Mouse (Mus musculus) hindbrain, embryonic 11.5 days (tissue): ENCODE data around the gene C2cd4c. TPM values are rescaled to one million over a fixed set of nuclear protein-coding genes. Genes with fewer than 3 reads are reported as not detected.

Experiments
- ATAC-seq: fragments of 200-750 bp; cut with Nextera tagmentation; 2 replicates; pipeline ENCODE4 v1.8.0; 2017; ENCODE audit warnings: mild to moderate bottlenecking, moderate TSS enrichment, moderate library complexity; ENCODE audit not compliant: low FRiP score
- DNase-seq: peaks from one replicate; pipeline ENCODE4 v3.0.0-alpha.2; 2015; ENCODE audit warnings: low spot score
- H3K27ac ChIP-seq: fragments of 300-500 bp; sonication (generic); 2 replicates; pipeline ENCODE4 v1.5.1; 2014; ENCODE audit warnings: mild to moderate bottlenecking, low read depth, low read length
- H3K27me3 ChIP-seq: fragments of 300-500 bp; sonication (generic); 2 replicates; pipeline ENCODE4 v1.6.1; 2014; ENCODE audit warnings: mild to moderate bottlenecking, low read length, moderate library complexity, mixed read lengths; ENCODE audit not compliant: control insufficient read depth, insufficient read depth
- H3K36me3 ChIP-seq: fragments of 300-500 bp; sonication (generic); 2 replicates; pipeline ENCODE4 v1.6.1; 2014; ENCODE audit warnings: mild to moderate bottlenecking, low read length, moderate library complexity, mixed read lengths; ENCODE audit not compliant: control insufficient read depth, insufficient read depth
- H3K4me1 ChIP-seq: fragments of 300-500 bp; sonication (generic); replicated peaks from 2 replicates; pipeline ENCODE4 v1.6.1; 2014; ENCODE audit warnings: low read length, mixed read lengths; ENCODE audit not compliant: control insufficient read depth, insufficient read depth
- H3K4me2 ChIP-seq: fragments of 300-500 bp; sonication (generic); replicated peaks from 2 replicates; pipeline ENCODE4 v1.6.1; 2014; ENCODE audit warnings: mild to moderate bottlenecking, low read depth, low read length
- H3K4me3 ChIP-seq: fragments of 300-500 bp; sonication (generic); 2 replicates; pipeline ENCODE4 v1.5.1; 2014; ENCODE audit warnings: low read depth, low read length
- H3K9ac ChIP-seq: fragments of 300-500 bp; sonication (generic); 2 replicates; pipeline ENCODE4 v1.6.1; 2014; ENCODE audit warnings: low read depth, low read length
- H3K9me3 ChIP-seq: fragments of 300-500 bp; sonication (generic); 2 replicates; pipeline ENCODE4 v1.6.1; 2016; ENCODE audit warnings: low read length; ENCODE audit not compliant: control insufficient read depth
- WGBS: fragments of 180-500 bp; shearing (Covaris S2); extraction: QIAGEN DNeasy Blood & Tissue Kit; methylation state at CpG from one replicate; pipeline ENCODE4 v1.1.7; 2014; 5-methylcytosine and 5-hydroxymethylcytosine counted together
- polyA plus RNA-seq: library from polyadenylated mRNA; unstranded; fragments of >200 nt; fragmentation: Nextera tagmentation; extraction: Ambion mirVana; gene quantifications from 2 replicates; pipeline ENCODE4 v1.2.1, GENCODE M21; 2014

C2cd4c gene
- polyA plus RNA-seq, 1 experiment from 2014 or later: 0.19 TPM

DNA sequence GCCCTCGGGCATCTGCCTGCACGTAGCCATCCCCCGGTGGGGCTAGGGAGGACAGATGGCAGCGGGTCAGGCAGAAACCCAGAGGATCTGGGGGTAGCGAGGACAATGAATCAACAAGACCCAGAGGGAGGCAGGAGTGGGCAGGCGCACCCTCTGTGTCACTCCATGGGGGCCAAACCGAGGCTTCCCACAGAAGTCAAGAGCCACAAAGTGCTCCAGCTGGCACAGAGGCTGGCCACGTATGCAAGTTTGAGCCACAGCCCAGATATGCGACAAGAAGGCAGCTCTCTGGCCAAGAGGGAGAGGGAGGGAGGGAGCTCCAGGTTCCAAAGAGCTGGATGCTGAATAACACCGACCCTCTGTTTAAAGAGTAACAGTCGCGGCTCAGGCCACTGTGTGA, 10.1 kb upstream of the C2cd4c start:
- DNase-seq: no peak
- Histone ChIP-seq H3K36me3 (no peaks in the 10 kb centered on the region), H3K4me3 (no peak overlapping the region), H3K9ac (no peak overlapping the region), H3K27me3 (no peaks in the 10 kb centered on the region), H3K9me3 (no peaks in the 10 kb centered on the region), H3K4me2 (no peak overlapping the region), H3K27ac (no peak overlapping the region), H3K4me1 (no peaks in the 10 kb centered on the region; the same call in 1 of the 2 replicates)
- 69% methylated on average over 12 of the region's 12 CpGs for WGBS
- no peak for ATAC-seq

DNA sequence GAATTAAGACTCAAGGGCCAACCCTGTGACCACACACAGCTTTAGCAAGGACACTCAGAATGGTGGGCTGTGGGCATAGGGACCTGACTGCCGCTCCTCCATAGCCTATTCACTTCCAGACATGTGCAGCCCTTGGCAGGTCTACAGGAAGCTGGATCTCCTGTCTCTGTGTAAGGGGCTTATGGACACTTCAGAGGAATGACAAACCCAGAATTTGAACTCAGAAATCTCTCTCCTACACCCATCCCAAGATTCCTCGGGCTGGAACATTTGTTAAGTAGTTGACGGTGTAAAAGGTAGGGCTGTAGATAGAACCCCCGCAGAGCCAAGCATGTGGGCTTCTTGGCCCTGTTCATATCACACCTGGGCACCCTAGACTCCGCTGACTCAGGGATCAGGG, 2.6 kb upstream of the C2cd4c start:
- Histone ChIP-seq H3K36me3 (no peaks in the 10 kb centered on the region), H3K4me3 (no peak overlapping the region), H3K4me1 (peaks cover 15% of the 10 kb centered on the region; the same call in 1 of the 2 replicates), H3K9me3 (no peaks in the 10 kb centered on the region), H3K27me3 (peaks cover 21% of the 10 kb centered on the region), H3K4me2 (no peak overlapping the region), H3K9ac (no peak overlapping the region), H3K27ac (no peak overlapping the region)
- ATAC-seq (no peak), DNase-seq (no peak)
- 83% methylated on average over 5 of the region's 5 CpGs for WGBS

DNA sequence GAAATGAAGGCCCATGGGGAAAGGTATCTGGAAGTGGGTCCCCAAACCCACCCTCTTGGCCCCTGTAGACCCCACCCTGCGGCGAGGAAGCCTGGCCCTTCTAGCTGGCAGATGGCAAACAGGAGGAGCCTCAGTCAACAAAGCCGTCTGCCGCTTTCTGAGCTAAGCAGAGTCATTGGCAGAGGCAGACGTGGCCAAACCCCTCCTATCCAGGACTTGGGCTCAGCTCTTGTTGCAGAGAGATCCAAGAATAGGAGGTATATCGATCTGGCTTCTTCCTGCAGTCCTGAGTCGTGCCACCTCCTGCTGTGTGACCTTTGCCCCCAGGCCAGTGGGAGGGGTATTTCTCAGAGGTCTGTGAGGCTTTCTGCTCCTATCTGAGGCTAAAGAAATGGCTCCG, 2.0 kb upstream of the C2cd4c start:
- ATAC-seq: no peak
- no peak overlapping the region for H3K27ac ChIP-seq
- no peak overlapping the region for H3K4me2 ChIP-seq
- no peaks in the 10 kb centered on the region for H3K9me3 ChIP-seq
- no peaks in the 10 kb centered on the region for H3K36me3 ChIP-seq
- 6% methylated on average over 8 of the region's 8 CpGs for WGBS
- H3K4me1 ChIP-seq: peaks cover 15% of the 10 kb centered on the region; the same call in 1 of the 2 replicates
- peaks cover 23% of the 10 kb centered on the region for H3K27me3 ChIP-seq
- H3K9ac ChIP-seq: no peak overlapping the region
- peak; percentile 26 for DNase-seq
- H3K4me3 ChIP-seq: no peak overlapping the region

DNA sequence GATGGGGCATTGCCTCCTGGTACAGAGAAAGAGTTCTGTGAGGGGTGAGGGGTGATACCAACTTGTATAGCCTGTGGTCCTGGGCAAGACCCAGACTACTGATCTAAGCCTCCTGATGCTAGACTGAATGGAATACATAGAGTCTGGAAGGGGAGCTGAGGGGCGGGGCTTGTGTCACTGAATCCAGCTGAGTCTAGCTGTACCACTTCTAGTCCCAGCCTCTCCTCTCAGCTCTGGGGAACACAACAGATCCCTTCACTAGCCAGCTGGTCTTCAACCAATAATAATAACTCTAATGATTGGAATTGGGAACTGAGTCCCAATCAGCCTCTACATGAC, 449 bp upstream of the C2cd4c start:
- H3K36me3 ChIP-seq: no peaks in the 10 kb centered on the region
- no peak for ATAC-seq
- DNase-seq: no peak
- H3K4me2 ChIP-seq: peak overlapping the region; percentile 96; the same call in 1 of the 2 replicates
- no peak overlapping the region for H3K27ac ChIP-seq
- peaks cover 15% of the 10 kb centered on the region; the same call in 1 of the 2 replicates for H3K4me1 ChIP-seq
- 64% methylated on average over 1 of the region's 1 CpGs for WGBS
- no peak overlapping the region; the same call in 1 of the 2 replicates for H3K4me3 ChIP-seq
- H3K9ac ChIP-seq: no peak overlapping the region
- no peaks in the 10 kb centered on the region for H3K9me3 ChIP-seq
- peaks cover 23% of the 10 kb centered on the region for H3K27me3 ChIP-seq

DNA sequence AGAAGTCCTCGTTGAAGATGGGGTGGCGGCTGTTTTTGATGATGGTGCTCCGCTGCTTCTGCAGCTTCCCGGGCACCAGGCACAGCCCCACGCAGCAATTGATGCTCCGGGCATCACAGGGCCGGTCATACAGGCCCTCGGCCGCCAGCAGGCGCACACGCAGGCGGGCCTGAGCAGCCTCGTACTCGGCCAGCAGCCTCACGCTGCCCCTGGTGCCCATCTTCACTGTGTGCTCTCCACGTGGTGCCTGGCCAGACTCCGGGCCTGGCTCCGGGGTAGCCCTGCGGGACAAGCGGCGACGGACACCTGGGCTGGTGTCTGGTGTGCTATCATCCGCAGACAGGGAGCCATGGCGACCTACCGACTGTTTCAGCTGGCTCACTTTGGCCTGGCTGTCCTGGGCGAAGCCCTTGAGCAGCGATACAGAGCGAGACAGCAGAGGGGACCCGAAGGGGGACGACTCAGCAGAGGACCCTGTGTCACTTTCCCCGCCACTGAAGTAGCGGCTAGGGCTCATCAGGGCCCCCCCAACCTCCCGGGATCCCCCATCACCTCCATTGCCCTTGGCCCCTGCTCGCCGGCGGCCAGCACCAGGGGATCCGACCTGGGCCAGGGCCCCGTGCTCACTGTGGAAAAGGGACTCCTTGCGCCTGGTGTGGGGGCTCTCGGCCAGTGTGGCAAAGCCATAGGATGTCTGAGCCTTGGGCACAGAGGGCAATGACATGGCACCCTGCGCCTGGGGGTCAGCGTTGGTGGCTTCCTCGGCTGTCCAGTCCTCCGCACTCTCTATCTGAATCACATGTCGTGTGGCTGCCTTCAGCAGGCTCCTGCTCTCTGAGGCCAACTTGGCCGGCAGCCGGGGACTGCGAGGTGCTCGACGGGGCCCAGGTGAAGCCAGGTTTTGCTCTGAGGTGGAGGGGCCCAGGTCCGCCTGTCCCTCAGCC, 1.4 kb downstream of the C2cd4c start:
- WGBS: 9% methylated on average over 51 of the region's 51 CpGs
- DNase-seq: peak; percentile 69
- ATAC-seq: peak; percentile 41
- no peaks in the 10 kb centered on the region for H3K36me3 ChIP-seq
- no peak overlapping the region for H3K9ac ChIP-seq
- H3K27me3 ChIP-seq: peaks cover 23% of the 10 kb centered on the region
- 0 out of 2 replicates have a peak overlapping the region, but pooled peaks have one; percentile 4 for H3K4me3 ChIP-seq
- H3K4me1 ChIP-seq: peaks cover 15% of the 10 kb centered on the region; the same call in 1 of the 2 replicates
- H3K9me3 ChIP-seq: no peaks in the 10 kb centered on the region
- H3K27ac ChIP-seq: no peak overlapping the region
- H3K4me2 ChIP-seq: peak overlapping the region; percentile 29

DNA sequence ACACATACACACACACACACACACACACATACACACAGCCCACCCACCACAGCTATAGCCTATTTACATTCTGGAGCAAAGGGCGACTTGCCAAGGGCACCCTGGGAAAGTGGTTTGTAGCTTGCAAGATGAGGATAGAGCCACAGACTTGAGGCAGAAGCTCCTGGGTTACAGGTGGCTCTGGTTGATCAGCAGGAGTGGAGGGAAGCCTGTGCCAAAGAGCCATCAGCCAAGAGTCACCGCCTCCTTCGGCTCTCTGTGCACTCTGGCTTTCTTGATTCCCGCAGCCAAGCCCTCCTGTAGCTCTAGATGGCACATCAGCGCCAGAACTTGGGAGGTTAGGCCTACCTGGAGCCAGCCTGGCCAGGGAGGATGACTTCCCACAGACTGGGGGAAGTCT, 2.5 kb downstream of the C2cd4c start:
- H3K4me3 ChIP-seq: no peak overlapping the region
- no peaks in the 10 kb centered on the region for H3K36me3 ChIP-seq
- no peak for ATAC-seq
- WGBS: 36% methylated on average over 5 of the region's 5 CpGs
- no peaks in the 10 kb centered on the region for H3K9me3 ChIP-seq
- no peak for DNase-seq
- H3K4me1 ChIP-seq: peaks cover 15% of the 10 kb centered on the region; the same call in 1 of the 2 replicates
- H3K27me3 ChIP-seq: peaks cover 23% of the 10 kb centered on the region
- no peak overlapping the region for H3K4me2 ChIP-seq
- no peak overlapping the region for H3K27ac ChIP-seq
- no peak overlapping the region for H3K9ac ChIP-seq

DNA sequence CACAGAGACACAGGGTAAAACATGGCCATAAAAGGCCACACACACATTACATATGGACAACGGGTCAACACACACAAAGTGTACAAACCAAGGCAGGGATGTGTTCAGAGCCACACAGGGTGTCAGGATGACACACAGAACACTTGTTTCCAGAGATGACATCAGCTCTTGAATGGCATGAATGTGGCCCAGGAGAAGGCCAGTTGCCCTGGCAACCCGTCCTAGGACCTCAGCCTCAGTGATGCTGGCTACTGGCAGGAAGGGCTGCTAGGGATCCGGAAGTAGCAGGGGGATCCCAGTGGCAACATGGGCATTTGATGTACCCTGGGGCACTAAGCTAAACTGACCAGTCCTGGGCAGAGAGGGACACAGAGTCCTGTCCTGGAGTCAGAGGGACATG, 4.5 kb downstream of the C2cd4c start:
- H3K9me3 ChIP-seq: no peaks in the 10 kb centered on the region
- no peaks in the 10 kb centered on the region for H3K36me3 ChIP-seq
- no peak overlapping the region for H3K27ac ChIP-seq
- no peak overlapping the region for H3K4me2 ChIP-seq
- ATAC-seq: no peak
- peaks cover 15% of the 10 kb centered on the region; the same call in 1 of the 2 replicates for H3K4me1 ChIP-seq
- H3K27me3 ChIP-seq: peaks cover 23% of the 10 kb centered on the region
- no peak overlapping the region for H3K4me3 ChIP-seq
- no peak for DNase-seq
- 79% methylated on average over 3 of the region's 3 CpGs for WGBS
- no peak overlapping the region for H3K9ac ChIP-seq

DNA sequence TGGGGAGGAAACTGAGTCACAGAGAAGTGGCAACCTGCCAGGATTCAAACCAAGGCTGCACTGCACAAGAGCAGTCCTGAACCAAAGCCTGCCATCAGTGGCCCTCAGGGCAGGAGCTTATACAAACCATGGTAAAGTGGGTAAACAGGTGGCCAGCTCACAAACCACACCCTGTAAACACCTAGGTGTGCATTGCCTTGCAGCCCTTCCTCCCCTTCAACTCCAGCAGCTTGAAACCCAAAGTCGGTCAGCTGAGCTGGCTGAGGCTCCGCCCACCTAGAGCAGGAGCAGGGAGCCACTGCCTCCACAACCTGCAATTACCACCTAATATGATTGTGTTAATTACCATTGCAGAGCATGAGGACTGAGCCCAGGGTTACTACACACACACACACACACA, 5.9 kb downstream of the C2cd4c start:
- H3K27me3 ChIP-seq: peaks cover 14% of the 10 kb centered on the region
- no peaks in the 10 kb centered on the region for H3K9me3 ChIP-seq
- no peak overlapping the region for H3K4me2 ChIP-seq
- no peak overlapping the region for H3K27ac ChIP-seq
- ATAC-seq (no peak), DNase-seq (no peak)
- WGBS: 52% methylated on average over 2 of the region's 2 CpGs
- no peak overlapping the region for H3K9ac ChIP-seq
- H3K4me3 ChIP-seq: no peak overlapping the region
- no peaks in the 10 kb centered on the region for H3K36me3 ChIP-seq
- H3K4me1 ChIP-seq: 0 out of 2 replicates have a peak, but pooled peaks cover 8% of the 10 kb centered on the region

DNA sequence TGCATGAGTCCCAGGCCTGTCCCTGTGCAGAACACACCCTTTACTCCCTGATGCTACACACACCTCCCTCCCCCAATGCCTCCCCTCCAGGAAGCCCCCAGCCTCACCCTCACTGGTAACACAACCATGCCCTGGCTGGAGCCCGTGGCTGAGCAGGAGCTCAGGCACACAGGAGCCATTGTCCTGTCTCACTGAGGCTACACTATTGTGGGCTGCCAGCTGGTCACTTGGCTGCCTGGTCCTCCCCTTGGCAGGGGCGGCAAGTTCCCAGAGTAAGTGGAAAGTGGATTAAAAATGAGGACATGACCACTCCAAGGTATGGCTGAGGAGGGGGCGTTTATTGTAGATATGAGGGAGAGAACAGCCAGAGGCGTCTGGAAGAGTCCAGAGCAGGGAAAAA, 7.3 kb downstream of the C2cd4c start:
- 75% methylated on average over 4 of the region's 4 CpGs for WGBS
- Histone ChIP-seq H3K36me3 (no peaks in the 10 kb centered on the region), H3K4me3 (no peak overlapping the region), H3K27me3 (peaks cover 2% of the 10 kb centered on the region; the same call in 1 of the 2 replicates), H3K4me2 (no peak overlapping the region), H3K9me3 (no peaks in the 10 kb centered on the region), H3K4me1 (no peaks in the 10 kb centered on the region), H3K27ac (no peak overlapping the region), H3K9ac (no peak overlapping the region)
- DNase-seq (no peak), ATAC-seq (no peak)
